Mouse (Mus musculus) forebrain, embryonic 11.5 days (tissue): ENCODE results near the gene Clcc1. TPM values are rescaled to one million over a fixed set of nuclear protein-coding genes. Genes with fewer than 3 reads are reported as not detected.

Source experiments
- ATAC-seq: fragments of 200-750 bp; cut with Nextera tagmentation; replicated peaks from 2 replicates; pipeline ENCODE4 v1.8.0; 2017; ENCODE audit warnings: moderate TSS enrichment; ENCODE audit not compliant: low FRiP score
- DNase-seq: peaks from one replicate; pipeline ENCODE4 v3.0.0-alpha.2; 2017; ENCODE audit warnings: low spot score
- H3K27ac ChIP-seq: fragments of 300-500 bp; sonication (generic); 2 replicates; pipeline ENCODE4 v1.5.1; 2014; ENCODE audit warnings: low read depth, low read length
- H3K27me3 ChIP-seq: fragments of 300-500 bp; sonication (generic); 2 replicates; pipeline ENCODE4 v1.6.1; 2014; ENCODE audit warnings: mild to moderate bottlenecking, low read length, mixed read lengths; ENCODE audit not compliant: control insufficient read depth, insufficient read depth
- H3K36me3 ChIP-seq: fragments of 300-500 bp; sonication (generic); 2 replicates; pipeline ENCODE4 v1.6.1; 2014; ENCODE audit warnings: mild to moderate bottlenecking, low read length, moderate library complexity, mixed read lengths; ENCODE audit not compliant: control insufficient read depth, insufficient read depth
- H3K4me1 ChIP-seq: fragments of 300-500 bp; sonication (generic); replicated peaks from 2 replicates; pipeline ENCODE4 v1.6.1; 2014; ENCODE audit warnings: low read length, mixed read lengths; ENCODE audit not compliant: control insufficient read depth, insufficient read depth
- H3K4me2 ChIP-seq: fragments of 300-500 bp; sonication (generic); 2 replicates; pipeline ENCODE4 v1.6.1; 2014; ENCODE audit warnings: low read depth, mild to moderate bottlenecking, low read length, moderate library complexity, mixed read lengths; ENCODE audit not compliant: severe bottlenecking
- H3K4me3 ChIP-seq: fragments of 300-500 bp; sonication (generic); 2 replicates; pipeline ENCODE4 v1.5.1; 2014; ENCODE audit warnings: low read depth, low read length
- H3K9ac ChIP-seq: fragments of 300-500 bp; sonication (generic); 2 replicates; pipeline ENCODE4 v1.6.1; 2014; ENCODE audit warnings: low read length
- H3K9me3 ChIP-seq: fragments of 300-500 bp; sonication (generic); 2 replicates; pipeline ENCODE4 v1.6.1; 2016; ENCODE audit warnings: low read length, mixed read lengths; ENCODE audit not compliant: control insufficient read depth
- WGBS: fragments of 180-500 bp; shearing (Covaris S2); extraction: QIAGEN DNeasy Blood & Tissue Kit; methylation state at CpG from one replicate; pipeline ENCODE4 v1.1.7; 2014; 5-methylcytosine and 5-hydroxymethylcytosine counted together
- polyA plus RNA-seq: library from polyadenylated mRNA; unstranded; fragments of >200 nt; fragmentation: Nextera tagmentation; extraction: Ambion mirVana; gene quantifications from 2 replicates; pipeline ENCODE4 v1.2.1, GENCODE M21; 2014

Gene Clcc1
- polyA plus RNA-seq, 1 experiment from 2014 or later: 73.9 TPM

DNA sequence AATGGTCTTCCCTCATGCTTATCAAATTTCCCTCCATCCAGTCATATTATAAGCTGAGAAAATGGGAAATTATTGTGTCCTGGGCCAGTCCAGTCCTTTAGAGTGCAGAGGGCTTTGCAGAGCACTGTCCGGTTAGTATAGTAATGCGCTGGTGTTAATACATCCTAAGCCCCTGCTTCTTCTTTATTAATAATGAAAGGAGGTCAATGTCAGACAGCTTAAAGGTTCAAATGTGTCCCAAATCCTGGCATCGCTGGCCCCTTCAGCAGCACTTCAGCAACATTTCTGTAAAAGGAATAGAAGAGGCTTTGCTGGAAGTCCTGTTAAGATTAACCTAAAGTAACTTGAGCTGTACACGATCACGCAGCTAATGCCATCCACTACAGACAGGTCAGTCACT, 57.6 kb downstream of the Clcc1 start:
- Histone ChIP-seq H3K27ac (no peak overlapping the region), H3K36me3 (no peaks in the 10 kb centered on the region; the same call in 1 of the 2 replicates), H3K4me3 (no peak overlapping the region), H3K9ac (no peak overlapping the region), H3K27me3 (no peaks in the 10 kb centered on the region), H3K9me3 (no peaks in the 10 kb centered on the region; the same call in 1 of the 2 replicates), H3K4me2 (no peak overlapping the region), H3K4me1 (peaks cover 3% of the 10 kb centered on the region; the same call in 1 of the 2 replicates)
- 93% methylated on average over 5 of the region's 5 CpGs for WGBS
- ATAC-seq (no peak), DNase-seq (no peak)

DNA sequence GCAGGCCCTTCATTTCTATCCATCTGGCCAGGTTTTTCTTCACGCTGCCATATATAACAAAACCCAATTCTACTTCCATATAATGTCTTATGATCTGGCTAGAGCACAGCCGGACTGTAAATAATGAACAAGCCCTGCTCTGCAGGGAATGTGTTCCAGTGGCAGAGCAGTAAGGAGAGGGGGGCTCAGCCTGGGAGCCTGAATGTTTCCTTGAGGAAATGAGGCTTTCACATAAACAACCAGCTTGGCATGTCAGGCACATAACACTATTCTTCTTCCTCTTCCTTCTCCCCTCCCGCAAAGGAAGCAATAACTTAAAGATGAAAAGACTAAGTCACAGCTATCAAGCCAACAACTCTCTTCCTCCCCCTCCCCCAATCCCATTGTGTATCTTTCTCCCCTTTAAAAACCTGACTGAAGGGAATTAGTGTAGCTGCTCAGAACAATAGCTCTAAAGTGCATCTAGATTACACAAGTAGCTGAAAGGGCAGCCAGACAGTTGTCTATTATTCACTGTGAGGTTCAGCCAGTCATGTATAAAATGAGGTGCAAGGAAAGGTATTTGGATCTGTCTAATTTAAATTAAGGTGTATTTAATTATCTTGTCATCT, 59.5 kb downstream of the Clcc1 start:
- Histone ChIP-seq H3K9me3 (no peaks in the 10 kb centered on the region; the same call in 1 of the 2 replicates), H3K27ac (no peak overlapping the region), H3K4me1 (peaks cover 3% of the 10 kb centered on the region; the same call in 1 of the 2 replicates), H3K4me3 (no peak overlapping the region), H3K4me2 (no peak overlapping the region), H3K36me3 (no peaks in the 10 kb centered on the region; the same call in 1 of the 2 replicates), H3K27me3 (no peaks in the 10 kb centered on the region), H3K9ac (no peak overlapping the region)
- ATAC-seq (no peak), DNase-seq (no peak)
- WGBS: 57% methylated on average over 3 of the region's 3 CpGs

- 94% methylated on average over 4 of the region's 4 CpGs for WGBS
- H3K4me2 ChIP-seq: no peak overlapping the region
Observed at GRCm38 (mm10) chr3:108714837-108715236, 61.1 kb downstream of the Clcc1 start.

DNA sequence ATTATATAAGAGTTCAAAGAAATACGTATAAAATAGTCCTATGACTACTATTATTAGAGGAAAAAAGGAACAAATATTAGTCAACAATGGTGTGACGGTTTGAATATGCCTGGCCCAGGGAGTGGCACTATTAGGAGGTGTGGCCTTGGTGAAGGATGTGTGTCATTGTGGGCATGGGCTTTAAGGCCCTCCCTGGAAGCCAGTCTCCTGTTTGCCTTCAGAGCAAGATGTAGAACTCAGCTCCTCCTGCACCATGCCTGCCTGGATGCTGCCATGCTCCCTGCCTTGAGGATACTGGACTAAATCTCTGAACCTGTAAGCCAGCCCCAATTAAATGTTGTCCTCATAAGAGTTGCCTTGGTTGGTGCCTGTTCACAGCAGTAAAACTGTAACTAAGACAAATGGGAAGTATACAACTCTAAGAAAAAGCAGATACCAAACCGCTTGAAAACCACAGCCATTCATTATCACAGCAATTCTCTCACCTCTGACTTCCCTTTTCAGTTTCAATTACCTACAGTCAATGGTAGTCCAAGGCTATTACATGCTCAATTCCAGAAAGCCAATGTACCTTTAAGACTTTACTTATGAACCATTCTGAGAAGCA, 64.3 kb downstream of the Clcc1 start:
- Histone ChIP-seq H3K27me3 (no peaks in the 10 kb centered on the region), H3K4me2 (no peak overlapping the region), H3K9me3 (no peaks in the 10 kb centered on the region; the same call in 1 of the 2 replicates), H3K4me3 (no peak overlapping the region), H3K36me3 (no peaks in the 10 kb centered on the region; the same call in 1 of the 2 replicates), H3K27ac (no peak overlapping the region), H3K4me1 (peaks cover 9% of the 10 kb centered on the region), H3K9ac (no peak overlapping the region)
- ATAC-seq: no peak
- 86% methylated on average over 3 of the region's 3 CpGs for WGBS
- no peak for DNase-seq

More at GRCm38 (mm10) chr3:108714837-108715236, 61.1 kb downstream of the Clcc1 start:
- no peaks in the 10 kb centered on the region; the same call in 1 of the 2 replicates for H3K36me3 ChIP-seq
- peaks cover 5% of the 10 kb centered on the region; the same call in 1 of the 2 replicates for H3K4me1 ChIP-seq
- DNase-seq (no peak), ATAC-seq (no peak)
- H3K27me3 ChIP-seq: no peaks in the 10 kb centered on the region
- H3K9ac ChIP-seq: no peak overlapping the region
- H3K4me3 ChIP-seq: no peak overlapping the region
- H3K27ac ChIP-seq: no peak overlapping the region
- H3K9me3 ChIP-seq: no peaks in the 10 kb centered on the region; the same call in 1 of the 2 replicates

DNA sequence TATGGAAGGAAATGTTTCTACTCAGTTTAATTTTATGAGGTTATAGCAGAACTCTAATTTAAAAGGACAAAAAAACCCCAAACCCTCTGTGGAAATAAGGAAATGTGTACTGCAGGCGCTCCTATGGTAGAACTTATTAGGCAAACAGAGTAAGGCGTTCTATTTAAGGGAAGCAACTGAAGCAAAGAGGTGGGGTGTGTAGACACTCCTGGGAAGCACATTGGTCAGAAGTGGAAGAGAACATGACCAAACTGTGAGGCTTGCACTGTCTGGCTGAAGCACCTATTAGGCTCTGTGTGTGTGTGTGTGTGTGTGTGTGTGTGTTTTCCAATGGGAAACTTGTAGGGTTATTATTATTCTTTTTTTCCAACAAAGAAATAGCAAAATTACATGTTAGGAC, 65.6 kb downstream of the Clcc1 start:
- Histone ChIP-seq H3K9me3 (no peaks in the 10 kb centered on the region), H3K4me2 (no peak overlapping the region), H3K9ac (no peak overlapping the region), H3K27ac (no peak overlapping the region), H3K27me3 (no peaks in the 10 kb centered on the region), H3K36me3 (no peaks in the 10 kb centered on the region; the same call in 1 of the 2 replicates), H3K4me3 (no peak overlapping the region), H3K4me1 (peaks cover 8% of the 10 kb centered on the region; the same call in 1 of the 2 replicates)
- ATAC-seq: no peak
- WGBS: 85% methylated on average over 2 of the region's 2 CpGs
- no peak for DNase-seq

DNA sequence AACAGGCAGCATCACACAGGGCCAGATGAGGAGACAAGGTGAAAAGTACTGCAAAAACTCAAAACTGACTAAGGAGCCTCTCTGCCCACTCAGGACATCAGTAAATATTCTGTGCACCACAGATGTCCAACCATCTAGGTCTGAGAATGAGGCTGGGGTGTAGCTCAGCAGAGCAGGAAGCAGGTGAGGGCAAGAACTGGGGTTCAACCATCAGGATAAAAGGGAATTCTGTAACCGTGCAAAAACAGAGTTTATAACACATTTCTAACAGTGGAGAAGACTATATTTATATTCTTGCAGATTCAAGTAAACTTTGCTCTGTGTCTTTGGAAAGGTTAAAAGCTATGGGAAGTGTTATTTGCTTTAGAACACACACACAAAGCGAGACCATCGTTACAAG, 66.0 kb downstream of the Clcc1 start:
- DNase-seq (no peak), ATAC-seq (no peak)
- H3K9ac ChIP-seq: no peak overlapping the region
- no peaks in the 10 kb centered on the region for H3K9me3 ChIP-seq
- no peak overlapping the region for H3K27ac ChIP-seq
- H3K4me1 ChIP-seq: peaks cover 8% of the 10 kb centered on the region; the same call in 1 of the 2 replicates
- 90% methylated on average over 3 of the region's 3 CpGs for WGBS
- H3K36me3 ChIP-seq: no peaks in the 10 kb centered on the region; the same call in 1 of the 2 replicates
- H3K4me3 ChIP-seq: no peak overlapping the region
- H3K27me3 ChIP-seq: no peaks in the 10 kb centered on the region
- peak overlapping the region; percentile 72; the same call in 1 of the 2 replicates for H3K4me2 ChIP-seq

- Histone ChIP-seq H3K4me1 (peaks cover 8% of the 10 kb centered on the region; the same call in 1 of the 2 replicates), H3K4me2 (peak overlapping the region; percentile 72), H3K36me3 (no peaks in the 10 kb centered on the region), H3K9ac (peak overlapping the region; percentile 94), H3K4me3 (peak overlapping the region; percentile 79), H3K27ac (peak overlapping the region; percentile 90), H3K27me3 (no peaks in the 10 kb centered on the region), H3K9me3 (no peaks in the 10 kb centered on the region)
- DNase-seq: no peak
- under 1% methylated on average over 44 of the region's 44 CpGs for WGBS
- no peak for ATAC-seq
Observed at GRCm38 (mm10) chr3:108721076-108721991, 67.6 kb downstream of the Clcc1 start.
